Mouse (Mus musculus): Measurements from ENCODE around the gene Ergic2.

DNA sequence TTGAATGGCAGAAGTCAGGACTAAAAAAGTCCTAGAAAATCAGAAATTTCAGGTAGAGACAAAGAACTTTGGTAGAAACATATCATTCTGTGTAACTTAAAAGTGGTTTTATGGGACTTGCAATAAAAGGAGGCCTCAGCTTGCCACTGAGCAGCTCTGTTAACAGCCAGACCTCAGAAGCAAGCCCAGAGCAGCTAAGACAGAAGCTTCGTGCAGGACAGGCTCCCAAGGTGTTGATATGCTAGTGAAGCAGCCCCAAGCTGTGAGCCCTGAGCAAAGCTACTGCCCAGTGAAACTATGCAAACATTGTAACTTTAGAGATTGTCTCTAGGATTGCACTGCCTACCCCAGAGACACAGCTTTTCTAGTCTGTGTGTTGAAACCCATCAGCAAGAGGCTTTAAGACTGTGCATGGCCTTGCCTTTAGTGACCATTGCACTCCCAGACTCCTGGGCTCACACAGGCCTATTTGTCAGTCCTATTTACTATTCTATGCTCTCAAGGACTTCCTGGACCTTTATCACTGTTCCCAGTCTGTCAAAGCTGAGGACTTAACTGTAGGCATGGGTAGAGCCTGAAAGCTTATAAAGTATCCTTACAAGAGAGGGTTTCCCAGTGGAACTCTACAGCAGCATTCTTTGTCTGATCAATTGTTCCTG, 43.4 kb upstream of the Ergic2 start:
- no peak for TF ChIP-seq CTCF (IDR thresholded peaks at IDR 0.05; ENCODE audit: insufficient read depth, low read length)
- TF ChIP-seq POLR2A (IDR thresholded peaks at IDR 0.05; ENCODE audit: borderline replicate concordance, extremely low read depth, low read depth, low read length), result no peak
